Mouse (Mus musculus): ENCODE results near the gene Abca12.

The Abca12 gene

DNA sequence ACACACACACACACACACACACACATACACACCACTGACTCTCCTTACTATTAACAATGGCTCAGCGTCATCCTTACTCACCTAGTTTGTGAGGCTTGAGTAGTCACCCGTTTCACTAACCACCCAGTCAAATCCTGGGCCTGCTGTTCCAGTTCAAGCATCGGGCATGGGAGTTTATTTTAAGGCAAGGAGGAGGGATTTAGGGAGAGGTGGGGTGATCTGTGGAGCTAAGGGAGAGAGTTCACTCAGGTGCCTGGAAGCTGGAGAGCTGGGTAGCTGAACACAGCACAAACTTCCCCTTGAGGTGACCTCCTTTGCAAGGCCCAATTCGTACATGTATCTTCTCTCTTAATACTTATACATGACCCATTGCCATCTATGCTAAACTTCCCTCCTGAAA lies 219.4 kb downstream of the Abca12 start:
- no peak for DNase-seq (ENCODE audit: low read depth, low spot score)

DNA sequence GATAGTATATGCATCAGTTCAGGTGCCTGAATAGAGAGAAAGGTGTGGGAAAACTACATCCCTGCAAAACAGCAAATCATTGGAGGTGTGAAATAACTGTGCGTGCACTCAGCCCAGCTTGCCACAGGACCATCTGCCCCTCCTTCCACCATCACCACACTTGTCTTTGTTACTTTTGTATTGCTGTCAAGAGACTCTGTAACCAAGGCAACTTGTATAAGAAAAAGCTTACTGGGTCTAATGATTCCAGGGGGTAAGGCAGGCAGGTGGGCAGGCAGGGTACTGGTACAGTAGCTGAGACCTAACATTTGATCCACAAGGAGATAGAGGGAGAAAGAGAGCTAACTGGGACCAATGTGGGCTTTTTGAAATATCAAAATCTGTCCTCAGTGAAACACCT lies 220.8 kb downstream of the Abca12 start:
- no peak for DNase-seq (ENCODE audit: low read depth, low spot score)
